Mouse (Mus musculus) large intestine, adult 2 months (tissue): ENCODE results near the gene Ndufs4. TPM values are rescaled to one million over a fixed set of nuclear protein-coding genes. Genes with fewer than 3 reads are reported as not detected.
A peak's percentile ranks its signal among the peaks of the same experiment; 100 is the strongest.

Experiments used
- DNase-seq: peaks from one replicate; pipeline ENCODE4 v3.0.0-alpha.2; 2012; ENCODE audit warnings: low read depth, low spot score
- WGBS: fragments of 180-500 bp; shearing (Covaris S2); methylation state at CpG from one replicate; pipeline ENCODE4 v1.1.7; 2018; 5-methylcytosine and 5-hydroxymethylcytosine counted together
- polyA plus RNA-seq: library from polyadenylated mRNA; depleted of rRNA; stranded (reverse); fragments of >200 nt; gene quantifications from 2 replicates; pipeline ENCODE4 v1.2.3, GENCODE M21; 2012; rRNA removed

The Ndufs4 gene
- polyA plus RNA-seq: 55.4 and 59.4 TPM in 2 replicates

DNA sequence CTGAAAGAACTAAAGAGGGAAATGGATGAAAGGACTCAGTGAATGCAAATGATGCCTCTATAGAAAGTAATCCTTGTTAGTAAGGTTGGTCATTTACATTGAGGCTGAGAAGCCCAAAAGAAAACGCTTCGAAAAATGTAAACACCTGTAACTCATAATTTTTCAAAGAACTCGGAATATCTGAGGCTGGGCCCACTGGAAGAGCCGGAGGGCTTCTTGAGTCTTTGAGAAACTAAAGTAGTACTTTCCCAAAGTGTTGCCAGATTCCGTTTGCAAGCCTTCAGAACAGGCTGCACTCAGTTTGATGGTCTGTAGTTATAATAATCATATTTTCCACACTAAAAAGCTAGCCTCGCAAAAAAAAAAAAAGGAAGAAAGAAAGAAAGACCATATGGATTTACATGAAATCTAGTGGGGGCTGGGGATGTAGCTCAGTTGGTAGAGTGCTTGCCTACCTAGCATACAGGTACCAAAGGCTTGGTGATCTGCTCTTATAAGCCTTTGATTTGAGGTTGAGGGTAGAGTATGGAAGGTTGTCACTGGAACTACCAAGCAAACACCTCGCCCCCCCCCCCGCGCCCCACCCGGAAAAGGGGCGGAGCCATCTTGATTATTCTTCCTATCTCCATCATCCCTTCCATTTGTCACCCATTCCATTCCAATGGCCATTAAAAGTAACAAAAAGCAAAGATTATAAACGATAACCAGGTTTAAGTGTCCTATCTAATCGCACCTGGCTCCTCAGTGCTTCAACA lies at the start of gene Ndufs4:
TSS of gene Ndufs4 (minus strand) at position 48 of the 755 bp plus-strand sequence.
- WGBS: 33% methylated on average over 13 of the region's 13 CpGs
- no peak for DNase-seq

DNA sequence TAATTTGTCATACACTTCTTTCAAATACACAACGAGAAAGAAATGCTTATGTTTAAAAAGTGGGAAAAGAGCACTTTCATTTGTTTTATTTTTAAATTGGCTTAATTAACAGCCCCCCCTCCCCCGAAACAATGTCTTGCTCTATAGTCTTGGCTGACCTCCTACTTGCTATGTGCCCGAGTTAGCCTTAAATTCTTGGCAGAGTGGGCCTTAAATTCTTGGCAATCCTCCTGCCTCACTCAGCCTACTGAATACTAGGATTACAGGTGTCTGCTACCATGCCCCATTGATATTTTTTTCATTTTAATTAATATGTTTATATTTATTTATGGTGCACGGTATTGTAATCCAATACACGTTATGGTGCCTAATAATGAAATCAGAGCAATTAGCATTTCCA lies 44.4 kb upstream of the Ndufs4 start:
- no peak for DNase-seq
- 72% methylated on average over 5 of the region's 5 CpGs for WGBS

DNA sequence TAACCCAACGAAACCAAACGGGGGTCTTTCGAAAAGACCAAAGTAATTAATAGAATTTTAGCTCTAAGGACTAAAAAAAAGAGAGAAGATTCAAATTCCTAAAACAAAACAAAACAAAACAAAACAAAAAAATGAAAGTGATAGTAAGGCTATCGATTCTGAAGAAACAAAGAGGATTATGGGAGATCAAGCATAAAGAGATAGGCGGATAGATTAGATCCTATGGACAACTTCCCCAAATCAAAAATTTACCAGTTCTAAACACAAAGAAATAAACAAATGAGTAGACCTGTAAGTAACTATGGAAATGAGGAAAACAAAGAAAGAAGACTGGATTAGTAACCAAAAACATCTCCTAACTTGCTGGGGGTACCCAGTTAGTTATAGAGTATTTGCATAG lies 37.2 kb upstream of the Ndufs4 start:
- DNase-seq: no peak
- WGBS: 93% methylated on average over 5 of the region's 5 CpGs

DNA sequence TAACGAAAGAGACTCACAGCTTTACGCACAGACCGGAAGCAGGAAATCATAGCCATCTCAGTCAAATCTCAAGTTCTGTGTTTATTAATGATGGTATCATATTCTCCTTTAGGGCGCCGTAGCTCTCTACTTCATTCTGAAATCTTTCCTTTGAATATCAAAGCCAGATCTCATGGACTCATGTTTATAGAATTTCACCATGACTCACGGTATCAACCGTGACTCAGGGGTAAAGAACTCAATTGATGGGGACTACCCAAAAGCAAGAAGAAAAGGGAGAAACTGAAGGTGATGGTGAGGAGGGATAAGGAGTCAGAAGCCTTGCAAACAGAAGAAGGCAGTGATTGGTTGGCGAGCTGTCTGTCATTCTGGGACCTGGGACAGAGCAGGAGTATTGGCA lies 32.2 kb upstream of the Ndufs4 start:
- 71% methylated on average over 8 of the region's 8 CpGs for WGBS
- no peak for DNase-seq

DNA sequence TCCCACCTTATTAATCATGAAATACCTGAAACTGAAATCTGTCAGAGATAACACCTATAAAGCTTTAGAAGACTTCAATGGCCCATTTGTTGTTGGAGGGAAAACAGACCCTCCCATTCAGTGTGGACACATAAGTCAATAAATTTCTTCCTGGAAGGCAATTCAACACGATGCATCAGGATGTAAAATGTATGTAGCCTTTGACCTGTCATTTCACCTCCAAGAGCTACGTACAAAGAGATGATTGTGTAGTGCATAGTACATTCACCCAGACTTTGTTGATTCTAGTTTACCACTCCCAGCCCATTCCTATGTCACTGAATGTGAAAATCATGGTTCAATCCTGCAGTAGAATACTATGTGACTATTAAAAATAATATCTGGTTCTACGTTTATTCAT lies 31.3 kb upstream of the Ndufs4 start:
- 29% methylated on average over 3 of the region's 3 CpGs for WGBS
- peak; percentile 24 for DNase-seq

DNA sequence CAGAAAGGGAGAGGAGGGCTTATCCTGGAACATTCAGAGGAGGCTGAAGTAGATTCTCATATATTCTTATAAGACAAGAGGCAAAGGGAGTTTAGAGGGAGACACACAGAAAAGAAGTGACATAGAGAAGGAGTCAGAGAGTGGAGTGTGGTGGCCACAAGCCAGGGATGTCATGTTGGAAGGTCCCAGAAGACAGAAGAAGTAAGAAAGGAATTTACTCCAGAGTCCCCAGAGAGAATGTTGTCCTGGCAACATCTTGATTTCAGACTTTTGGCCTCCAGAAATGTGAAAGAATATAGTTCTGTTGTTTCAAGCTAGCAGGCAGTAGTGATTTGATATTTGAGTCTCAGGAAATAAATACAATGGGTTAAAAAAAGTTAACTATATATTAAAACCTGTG lies 24.3 kb upstream of the Ndufs4 start:
- no peak for DNase-seq

DNA sequence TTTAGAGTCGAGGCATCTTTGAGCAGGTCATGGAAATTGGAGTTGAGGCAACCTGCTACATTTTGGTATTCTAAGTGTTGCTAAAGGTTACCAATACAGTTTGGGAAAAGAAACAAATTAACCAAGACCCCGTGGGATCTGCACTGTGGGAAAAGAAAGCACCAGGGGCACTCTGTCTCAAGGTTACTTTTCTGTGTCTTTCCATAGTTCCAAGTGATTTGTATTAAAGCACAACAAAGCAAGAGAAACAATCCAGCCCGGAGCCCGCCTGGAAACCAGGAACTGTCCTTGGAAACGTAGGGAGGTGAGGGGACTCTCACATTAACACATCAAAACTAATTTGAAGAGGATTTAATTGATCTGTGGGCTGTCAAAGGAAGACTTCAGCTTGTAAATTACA lies 18.8 kb upstream of the Ndufs4 start:
- no peak for DNase-seq

DNA sequence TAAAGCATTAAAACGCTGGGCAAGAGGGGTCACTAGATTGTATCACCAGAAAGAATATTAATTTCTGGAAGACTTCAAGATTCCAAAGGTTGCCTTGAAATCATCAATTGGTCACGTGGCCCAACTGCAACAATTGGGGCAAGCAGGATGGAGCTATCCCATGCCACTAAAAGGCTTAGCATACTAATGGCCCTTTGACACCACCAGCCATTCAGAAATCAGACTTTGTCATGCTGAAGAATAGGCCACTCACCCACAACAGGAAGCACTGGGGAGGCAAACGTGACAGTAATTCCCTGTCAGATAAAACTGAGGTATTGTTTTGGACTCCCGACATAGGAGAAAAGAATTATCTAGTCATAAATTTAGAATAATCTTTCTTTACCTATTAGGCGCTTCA lies 18.4 kb upstream of the Ndufs4 start:
- 55% methylated on average over 5 of the region's 5 CpGs for WGBS
- no peak for DNase-seq

More for the DNA sequence above, 18.8 kb upstream of the Ndufs4 start:
- WGBS: 45% methylated on average over 5 of the region's 5 CpGs

DNA sequence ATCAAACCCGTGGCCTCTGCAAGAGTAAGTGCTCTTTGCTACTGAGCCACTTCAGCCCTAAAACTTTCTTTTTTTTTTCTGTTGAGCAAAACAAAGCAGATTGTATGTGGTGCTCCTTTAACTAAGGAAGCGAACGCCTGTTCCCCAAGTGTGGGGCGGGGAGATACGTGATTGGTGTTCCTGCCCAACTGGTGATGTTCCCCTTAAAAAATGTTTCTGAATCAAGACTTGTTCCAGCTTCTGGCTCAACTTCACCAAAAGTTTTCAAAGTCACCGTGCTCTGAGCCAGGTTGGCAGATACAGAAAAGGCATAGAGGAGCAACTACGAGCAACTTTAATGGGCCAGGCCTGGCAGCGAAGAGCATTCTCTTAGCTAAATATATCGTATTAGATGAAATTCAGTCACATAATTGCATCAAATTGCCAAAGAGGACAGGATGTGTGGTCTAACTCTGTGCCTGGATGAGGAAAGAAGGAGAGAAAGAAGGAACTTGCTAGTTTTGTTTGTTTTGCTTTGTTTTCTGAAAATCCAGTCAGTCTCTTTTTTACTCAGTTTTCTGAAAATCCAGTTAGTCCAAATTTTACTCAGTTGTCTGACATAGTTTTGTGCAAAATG lies 17.1 kb upstream of the Ndufs4 start:
- 85% methylated on average over 9 of the region's 9 CpGs for WGBS
- DNase-seq: no peak

DNA sequence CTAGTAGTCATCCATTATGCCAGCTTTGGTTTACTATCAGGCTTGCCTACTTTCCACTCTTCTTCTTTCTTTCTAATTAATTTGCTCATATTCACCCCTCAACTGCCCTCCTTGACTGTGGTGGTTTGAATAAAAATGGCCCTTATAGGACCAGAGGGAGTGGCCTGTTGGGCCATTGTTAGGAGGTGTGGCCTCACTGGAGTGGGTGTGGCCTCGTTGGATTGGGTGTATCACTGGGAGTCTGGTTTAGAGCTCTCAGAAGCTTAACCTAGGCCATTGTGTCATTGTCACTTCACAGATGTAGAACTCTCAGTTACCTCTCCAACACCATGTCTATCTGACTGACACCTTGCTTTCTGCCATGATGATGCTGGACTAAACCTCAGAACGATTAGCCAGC lies 10.8 kb upstream of the Ndufs4 start:
- no peak for DNase-seq
- 71% methylated on average over 2 of the region's 2 CpGs for WGBS

DNA sequence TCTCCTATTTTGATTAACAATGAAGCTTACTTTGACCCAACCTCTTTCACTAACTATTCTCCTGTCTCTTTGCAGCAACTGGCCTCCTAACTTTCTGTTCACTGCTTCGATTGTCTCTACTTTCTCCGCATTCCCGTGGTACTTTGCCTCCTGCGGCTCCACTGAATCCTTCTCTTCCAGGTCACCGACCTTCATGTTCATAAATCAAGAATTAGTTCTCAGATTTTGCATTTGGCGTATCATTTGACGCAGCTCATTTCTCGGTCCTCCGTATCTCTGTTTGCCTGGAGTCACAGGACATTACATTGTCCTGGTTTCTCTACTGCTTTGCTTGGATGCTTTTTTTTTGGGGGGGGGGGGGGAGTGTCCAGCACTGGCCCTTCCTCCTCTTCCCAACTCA lies 9.2 kb upstream of the Ndufs4 start:
- 86% methylated on average over 9 of the region's 9 CpGs for WGBS
- DNase-seq: no peak

DNA sequence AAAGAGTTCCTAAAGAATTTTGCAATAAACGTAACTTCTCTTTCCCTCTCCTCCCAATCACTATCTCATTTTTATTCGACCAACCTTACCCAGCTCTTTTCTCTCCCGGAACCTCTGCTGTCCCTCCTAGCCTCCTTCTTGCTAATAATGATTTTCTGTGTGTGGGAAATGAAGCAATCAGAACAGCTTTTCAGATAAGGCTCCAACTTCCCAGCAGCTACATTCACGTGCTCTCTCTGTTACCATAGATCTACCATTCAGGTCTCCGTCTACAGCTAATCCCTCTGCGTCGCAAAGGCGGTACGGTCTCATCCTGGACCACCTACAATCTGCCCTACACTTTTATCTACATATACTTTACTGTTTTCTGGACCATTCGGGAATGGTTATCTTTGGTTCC lies 8.8 kb upstream of the Ndufs4 start:
- 82% methylated on average over 10 of the region's 10 CpGs for WGBS

DNA sequence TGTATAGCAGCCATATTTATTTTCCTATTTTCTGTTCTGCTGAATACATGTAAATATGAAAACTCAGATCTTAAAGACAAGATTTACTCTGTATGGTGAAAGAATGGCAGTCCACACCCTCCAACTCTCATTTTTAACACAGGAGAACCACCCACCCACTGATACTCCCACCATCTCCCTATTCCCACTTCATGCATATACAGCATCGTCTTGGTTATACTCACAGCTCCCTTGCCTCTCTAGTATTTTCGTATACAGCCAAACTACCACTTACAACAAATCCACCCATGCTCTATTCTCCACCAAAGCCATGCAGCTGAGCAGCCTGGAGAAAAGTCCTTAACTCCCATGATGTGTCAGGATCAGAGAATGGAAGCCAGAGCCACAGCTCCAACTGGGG lies 6.7 kb upstream of the Ndufs4 start:
- no peak for DNase-seq

More for the DNA sequence above, 8.8 kb upstream of the Ndufs4 start:
- no peak for DNase-seq

DNA sequence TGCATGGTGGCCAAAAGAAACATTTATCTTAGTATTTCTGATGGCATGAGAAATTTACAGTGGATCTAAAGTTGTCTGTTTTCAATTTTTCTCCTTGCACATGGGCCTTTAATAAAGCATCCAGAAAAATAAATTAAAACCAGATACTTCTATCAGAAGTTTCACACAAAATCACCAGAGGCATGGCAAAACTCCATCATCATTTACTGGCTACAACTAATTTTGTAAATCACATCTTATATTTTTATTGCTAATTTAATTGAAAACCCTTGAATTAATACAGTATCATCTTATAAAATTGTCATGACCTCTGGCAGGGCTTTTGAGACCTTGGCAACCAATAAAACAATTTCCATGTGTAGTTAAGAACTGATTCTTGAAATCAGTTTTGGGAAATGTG lies 4.4 kb upstream of the Ndufs4 start:
- DNase-seq: no peak

More for the DNA sequence above, 6.7 kb upstream of the Ndufs4 start:
- 98% methylated on average over 2 of the region's 2 CpGs for WGBS

DNA sequence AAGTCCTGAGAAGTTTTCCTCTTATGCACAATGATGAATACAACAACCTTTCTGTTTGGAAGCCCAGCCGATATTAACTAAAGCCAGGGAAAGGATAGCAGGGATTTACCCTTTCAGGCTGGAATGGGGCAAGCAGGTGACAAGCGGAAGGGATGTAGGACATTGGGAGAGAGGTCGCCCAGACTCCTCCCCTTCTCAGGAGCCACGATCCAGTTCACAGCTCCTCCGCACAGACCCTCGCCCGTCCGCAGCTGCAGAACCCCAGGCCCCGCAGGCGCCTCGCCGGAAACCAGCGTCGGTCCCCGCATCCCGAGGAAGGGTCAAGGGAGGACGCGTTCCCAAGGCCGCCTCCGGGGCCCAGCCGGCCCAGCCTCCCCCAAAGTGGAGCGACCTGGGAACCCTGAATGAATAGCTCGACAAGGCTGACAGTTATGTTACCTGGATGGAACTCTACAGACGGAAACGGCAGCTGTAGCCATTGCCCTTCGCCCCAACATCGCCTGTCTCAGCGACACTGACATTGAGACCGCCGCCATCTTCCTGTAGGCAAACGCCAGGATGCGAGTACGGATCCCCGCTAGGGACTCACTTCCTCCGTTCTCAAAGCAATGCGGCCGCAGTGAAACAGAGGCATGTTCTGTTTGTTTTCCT lies 412 bp downstream of the Ndufs4 start:
- DNase-seq: peak; percentile 81
- under 1% methylated on average over 37 of the region's 37 CpGs for WGBS

DNA sequence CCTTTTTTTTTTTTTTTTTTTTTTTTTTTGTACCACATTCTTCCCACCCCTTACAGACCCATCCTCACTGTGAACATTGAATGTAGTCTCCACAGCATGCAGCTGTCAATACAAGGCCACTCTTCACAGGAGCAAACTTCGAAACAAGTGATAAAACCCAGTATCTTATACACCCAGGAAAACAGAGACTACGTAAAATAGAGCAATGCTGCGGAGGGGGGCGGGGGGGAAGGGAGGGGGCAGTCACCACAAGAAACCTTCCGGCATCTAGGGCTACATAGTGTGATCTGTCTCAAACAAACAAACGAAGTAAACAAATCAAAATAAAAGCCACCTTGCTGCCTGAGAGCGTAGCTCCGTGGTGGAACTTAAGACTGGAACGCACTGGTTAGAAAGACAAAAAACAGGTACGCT lies 977 bp downstream of the Ndufs4 start:
- WGBS: under 1% methylated on average over 10 of the region's 10 CpGs
- no peak for DNase-seq

DNA sequence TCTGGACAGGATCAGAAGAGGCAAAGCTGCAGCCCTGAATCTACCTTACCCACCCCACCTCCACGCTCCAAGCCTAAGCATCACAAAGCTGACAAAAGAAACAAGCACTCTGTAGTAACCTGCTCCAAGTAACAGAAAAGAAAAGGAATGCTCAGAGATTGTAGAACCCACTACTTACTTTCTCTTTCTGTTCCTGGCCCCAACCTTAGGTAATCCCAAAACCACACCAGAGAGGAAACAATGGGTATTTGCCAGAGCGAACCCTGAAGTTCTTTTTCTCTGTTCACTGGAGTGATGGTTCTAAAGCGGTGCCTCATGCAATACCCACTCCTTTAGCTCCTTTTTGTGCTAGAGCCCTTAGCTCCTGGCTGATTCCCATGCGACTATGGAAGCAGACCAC lies 11.5 kb downstream of the Ndufs4 start:
- no peak for DNase-seq
- 94% methylated on average over 4 of the region's 4 CpGs for WGBS

DNA sequence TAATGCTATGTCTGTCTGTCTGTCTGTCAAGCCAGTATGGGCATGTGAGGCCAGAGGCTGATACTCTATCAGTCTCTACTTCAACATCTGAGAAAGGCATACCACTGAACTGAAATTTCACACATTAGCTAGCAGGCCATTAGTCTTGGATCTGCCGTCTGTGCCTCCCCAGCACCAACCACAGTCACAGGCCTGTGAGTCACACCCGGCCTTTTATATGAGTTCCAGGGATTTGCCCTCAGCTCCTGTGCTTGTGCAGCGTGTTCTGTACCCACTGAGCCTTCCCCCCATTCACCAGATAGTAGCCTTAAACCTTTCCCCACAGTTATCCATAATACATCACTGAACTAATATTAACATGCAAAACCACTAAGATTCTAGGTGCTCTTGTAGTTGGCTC lies 26.0 kb downstream of the Ndufs4 start:
- WGBS: 66% methylated on average over 3 of the region's 3 CpGs
- no peak for DNase-seq

DNA sequence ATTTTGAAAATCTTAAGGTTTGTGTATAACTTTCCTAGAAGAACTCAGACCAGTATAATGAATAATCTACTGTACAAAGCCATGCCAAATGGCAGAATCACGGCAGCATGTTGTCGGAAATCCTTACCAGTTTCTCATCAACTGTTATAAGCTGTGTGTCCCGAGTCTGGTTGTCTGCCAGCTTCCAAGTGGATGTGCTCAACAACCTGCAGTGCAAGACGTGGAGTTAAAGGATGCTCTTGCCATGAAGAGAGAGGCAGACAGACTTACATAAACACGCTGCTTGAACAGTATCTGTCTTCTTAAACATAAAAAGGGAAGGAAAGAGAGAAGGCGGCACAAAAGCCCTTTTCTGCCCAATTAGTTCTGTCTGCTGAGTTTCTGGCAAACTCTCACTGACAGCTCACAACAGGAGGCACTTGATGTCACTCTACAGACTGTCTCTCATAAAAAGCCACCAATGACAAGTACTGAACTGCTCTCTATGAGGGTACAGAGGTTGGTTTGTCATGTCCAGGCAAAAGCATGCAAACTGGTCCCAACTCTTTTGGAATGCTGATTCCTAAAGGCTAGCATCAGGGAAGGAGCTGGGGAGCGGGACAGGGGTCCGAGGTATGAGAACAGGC lies 36.6 kb downstream of the Ndufs4 start:
- 80% methylated on average over 8 of the region's 8 CpGs for WGBS
- DNase-seq: no peak

DNA sequence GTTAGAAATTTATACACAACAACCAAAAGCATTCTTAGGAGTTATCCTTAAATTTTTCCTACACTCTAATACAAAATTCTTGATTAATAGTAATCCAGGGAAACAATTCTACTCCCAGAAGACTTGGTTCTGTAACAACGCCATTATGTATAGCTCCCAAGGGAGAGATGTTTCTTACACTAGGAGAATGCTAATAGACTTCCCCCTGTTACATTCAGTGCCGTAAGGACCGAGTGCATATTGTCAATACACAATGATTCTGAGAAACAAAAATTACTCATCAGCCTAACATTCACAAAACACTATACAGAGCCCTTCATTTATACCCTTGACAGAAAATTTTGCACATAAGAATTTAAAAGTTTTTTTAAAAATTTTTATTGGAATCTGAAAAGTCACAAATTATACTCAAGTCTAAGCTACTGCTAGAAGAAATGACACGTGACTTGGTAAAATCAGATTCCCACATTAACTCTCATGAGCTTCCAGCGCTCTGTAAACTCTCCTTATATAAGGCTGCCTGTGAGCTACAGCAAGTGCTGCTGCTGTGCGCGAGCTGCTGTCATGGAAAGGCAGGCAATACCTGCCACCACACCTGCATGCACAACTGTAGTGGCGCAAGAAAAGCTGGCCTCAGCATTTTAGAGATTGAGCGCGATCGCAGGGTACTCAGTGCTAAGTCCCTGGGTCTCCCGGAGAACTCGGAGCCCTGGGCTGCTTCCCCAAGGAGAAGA lies 42.9 kb downstream of the Ndufs4 start:
- DNase-seq: no peak
- WGBS: 92% methylated on average over 13 of the region's 13 CpGs
